Mouse (Mus musculus): Measurements from ENCODE around the gene Traf6.

- TF ChIP-seq CTCF (IDR thresholded peaks at IDR 0.05; ENCODE audit: control insufficient read depth, insufficient read depth, low read length): no peak
- no peak for TF ChIP-seq POLR2A (IDR thresholded peaks at IDR 0.05; ENCODE audit: borderline replicate concordance, control insufficient read depth, low read depth, low read length)
Observed at GRCm38 (mm10) chr2:101638979-101639839, 39.0 kb upstream of the Traf6 start.
